7 mouse cellular contexts compared by ENCODE assay signal in the genomic region with DNA sequence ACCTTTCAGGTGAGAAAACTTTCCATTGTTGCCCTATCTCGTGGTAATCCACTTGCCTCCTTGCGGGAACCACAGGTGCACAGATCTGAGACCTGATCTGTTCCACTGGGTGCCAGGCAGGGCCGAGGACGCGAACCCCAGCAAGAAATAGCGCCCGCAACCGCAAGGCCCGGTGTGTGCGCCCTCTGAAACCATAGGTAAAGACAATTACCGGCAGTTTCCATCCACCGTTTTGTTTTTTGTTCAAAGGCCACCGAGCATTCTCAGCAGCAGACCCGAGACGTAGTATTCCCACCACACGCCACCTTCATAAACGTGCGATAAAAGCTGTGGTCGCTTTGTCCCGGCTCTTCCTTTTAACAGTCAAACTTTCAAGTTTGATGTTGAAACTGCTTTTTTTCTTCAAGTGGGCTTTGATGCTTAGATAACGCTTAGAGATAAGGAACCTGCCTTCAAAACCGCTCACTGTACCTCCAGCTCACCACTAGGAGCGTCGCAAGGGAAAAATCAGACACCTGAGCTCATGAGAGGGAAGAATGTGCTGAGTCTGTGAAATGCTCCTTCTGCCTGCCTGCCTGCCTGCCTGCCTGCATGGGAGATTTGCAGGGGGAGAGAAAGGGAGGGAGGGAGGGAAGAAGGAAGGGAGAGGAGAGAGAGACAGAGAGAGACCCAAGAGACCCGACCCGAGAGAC. TPM values are rescaled to one million over a fixed set of nuclear protein-coding genes. Genes with fewer than 3 reads are reported as not detected.
DNase-seq lines count a peak whose midpoint lies in the region; ATAC-seq and TF ChIP-seq lines count a peak whose summit lies in the region.

No protein-coding gene starts in this region.

- H3K4me2 ChIP-seq in neural tube, embryonic 12.5 days (replicated peaks), result 0 out of 2 replicates have a peak overlapping the region, but pooled peaks have one; percentile 25
- H3K4me2 ChIP-seq in lung, embryonic 16.5 days (ENCODE audit: low read depth, low read length), result peak overlapping the region; percentile 37

- H3K27ac ChIP-seq in neural tube, embryonic 12.5 days, result no peak overlapping the region
- H3K27ac ChIP-seq in lung, embryonic 16.5 days (ENCODE audit: low read length), result no peak overlapping the region
- H3K27ac ChIP-seq in thymus, adult 2 months (ENCODE audit: control insufficient read depth, insufficient read depth, low read length), result peak overlapping the region; percentile 97

- no peaks in the 10 kb centered on the region for H3K9me3 ChIP-seq in neural tube, embryonic 12.5 days
- H3K9me3 ChIP-seq in lung, embryonic 16.5 days (ENCODE audit: control insufficient read depth, low read length), result no peaks in the 10 kb centered on the region

- peaks cover 6% of the 10 kb centered on the region; the same call in 1 of the 2 replicates for H3K27me3 ChIP-seq in neural tube, embryonic 12.5 days (replicated peaks)
- no peaks in the 10 kb centered on the region for H3K27me3 ChIP-seq in lung, embryonic 16.5 days (ENCODE audit: control insufficient read depth, insufficient read depth, low read depth, low read length)
- no peaks in the 10 kb centered on the region for H3K27me3 ChIP-seq in thymus, adult 2 months (ENCODE audit: control insufficient read depth, insufficient read depth, low read length)

- peak; percentile 15; the same call in 1 of the 2 replicates for TF ChIP-seq POLR2A in thymus, adult 2 months (IDR thresholded peaks at IDR 0.05; ENCODE audit: control insufficient read depth, extremely low read depth, insufficient read depth, low read length, poor library complexity)

- TF ChIP-seq CTCF in thymus, adult 2 months (IDR thresholded peaks at IDR 0.05; ENCODE audit: borderline replicate concordance, control insufficient read depth, extremely low read depth, insufficient read depth, low read length, poor library complexity), result no peak

- no peak overlapping the region for H3K4me3 ChIP-seq in neural tube, embryonic 12.5 days
- H3K4me3 ChIP-seq in lung, embryonic 16.5 days (ENCODE audit: low read length), result no peak overlapping the region
- no peak overlapping the region for H3K4me3 ChIP-seq in thymus, adult 2 months (ENCODE audit: control insufficient read depth, insufficient read depth, low read length)

- 21% methylated on average over 26 of the region's 26 CpGs for WGBS in neural tube, embryonic 12.5 days
- WGBS in lung, embryonic 16.5 days, result 11% methylated on average over 26 of the region's 26 CpGs
- WGBS in thymus, adult 2 months, result 1% methylated on average over 26 of the region's 26 CpGs

- no peak overlapping the region for H3K9ac ChIP-seq in neural tube, embryonic 12.5 days
- no peak overlapping the region for H3K9ac ChIP-seq in lung, embryonic 16.5 days (ENCODE audit: low read length)

- no peak for DNase-seq in neural tube, embryonic 10.5 days (ENCODE audit: extremely low spot score, low spot score)
- peak; percentile 26 for DNase-seq in forelimb bud, embryonic 11.5 days (ENCODE audit: low read depth, low spot score)
- DNase-seq in thymus, adult 2 months, result peak; percentile 95
- no peak for DNase-seq in left cerebral cortex, adult 9 months (ENCODE audit: low spot score in 2 of 2)
- no peak for DNase-seq in right cerebral cortex, postnatal 25 days

- 0 out of 2 replicates have a peak, but pooled peaks cover 3% of the 10 kb centered on the region for H3K4me1 ChIP-seq in neural tube, embryonic 12.5 days
- peaks cover 4% of the 10 kb centered on the region; the same call in 1 of the 2 replicates for H3K4me1 ChIP-seq in lung, embryonic 16.5 days (replicated peaks; ENCODE audit: control insufficient read depth, insufficient read depth, low read length)
- H3K4me1 ChIP-seq in thymus, adult 2 months (replicated peaks; ENCODE audit: control insufficient read depth, insufficient read depth, low read length), result peaks cover 62% of the 10 kb centered on the region

- H3K36me3 ChIP-seq in neural tube, embryonic 12.5 days, result no peaks in the 10 kb centered on the region
- H3K36me3 ChIP-seq in lung, embryonic 16.5 days (ENCODE audit: control insufficient read depth, insufficient read depth, low read length), result no peaks in the 10 kb centered on the region
- no peaks in the 10 kb centered on the region for H3K36me3 ChIP-seq in thymus, adult 2 months (ENCODE audit: control insufficient read depth, insufficient read depth, low read length)

- ATAC-seq in neural tube, embryonic 12.5 days (ENCODE audit: low FRiP score, low read depth), result no peak
- ATAC-seq in lung, embryonic 16.5 days (ENCODE audit: low read depth), result no peak

RNA-seq across cellular contexts. Expression of a gene that starts 31.4 kb away (rescaled TPM):
- polyA plus RNA-seq in neural tube, embryonic 12.5 days (2016; fragmentation: Nextera tagmentation; extraction: Ambion mirVana), result 7.5 and 8.8 TPM in 2 replicates
- polyA plus RNA-seq in lung, embryonic 16.5 days (2015; fragmentation: Nextera tagmentation; extraction: Ambion mirVana), result 16.4 and 19.9 TPM in 2 replicates
- polyA plus RNA-seq in thymus, adult 2 months (2012; rRNA removed), result 2,910 and 3,273 TPM in 2 replicates

RNA-seq across cellular contexts. Expression of a gene that starts 46.4 kb away (rescaled TPM):
- 221 and 251 TPM in 2 replicates for polyA plus RNA-seq in neural tube, embryonic 12.5 days (2016; fragmentation: Nextera tagmentation; extraction: Ambion mirVana)
- 255 and 264 TPM in 2 replicates for polyA plus RNA-seq in lung, embryonic 16.5 days (2015; fragmentation: Nextera tagmentation; extraction: Ambion mirVana)
- 64.8 and 70.3 TPM in 2 replicates for polyA plus RNA-seq in thymus, adult 2 months (2012; rRNA removed)

Comparison
In these comparisons a context has a peak if more than half of its experiments do, and no peak if none do; other contexts are left out.
1. DNase-seq: peak in forelimb bud, embryonic 11.5 days (single experiment) and thymus, adult 2 months (single experiment); none in neural tube, embryonic 10.5 days (single experiment), left cerebral cortex, adult 9 months (0 of 2) and right cerebral cortex, postnatal 25 days (single experiment).
2. RNA of a gene that starts 31.4 kb away (polyA plus RNA-seq): 2,910 to 3,273 TPM in thymus, adult 2 months; 16.4 to 19.9 TPM in lung, embryonic 16.5 days and 7.5 to 8.8 TPM in neural tube, embryonic 12.5 days; every median in the first group is over 100 times any median in the second.